Mouse (Mus musculus): ENCODE measurements around the gene Ankrd34a.

Ankrd34a gene

DNA sequence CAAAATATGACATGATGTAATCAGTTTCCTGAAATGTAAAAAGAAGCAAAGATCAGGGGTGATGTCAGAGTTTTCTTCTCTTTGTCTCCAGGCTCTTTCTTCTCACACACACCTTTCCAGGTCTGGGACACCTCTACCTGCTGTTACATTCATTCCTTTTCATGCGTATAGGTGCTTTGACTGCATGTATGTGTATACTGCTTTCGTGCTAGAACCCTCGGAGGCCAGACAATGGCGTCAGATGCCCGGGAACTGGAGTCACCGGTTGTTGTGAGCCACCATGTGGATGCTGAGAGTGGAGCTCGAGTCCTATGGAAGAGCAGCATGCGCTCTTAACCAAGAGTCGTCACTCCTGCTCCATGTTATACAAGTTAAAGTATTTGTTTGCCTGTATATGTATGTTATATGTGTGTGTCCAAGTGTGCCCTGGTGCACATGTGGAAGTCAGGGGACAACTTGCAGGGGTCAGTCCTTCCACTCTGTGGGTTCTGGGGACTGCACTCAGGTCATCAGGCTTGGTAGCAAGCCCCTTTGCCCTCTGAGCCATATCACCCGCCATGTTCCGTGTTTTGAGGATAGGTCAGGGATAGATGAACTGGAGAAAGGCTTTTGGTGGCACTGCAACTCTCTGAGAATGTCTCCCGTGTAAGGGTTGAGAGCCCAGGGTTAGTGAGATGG is 17.7 kb upstream of the Ankrd34a start:
- no peak for DNase-seq (ENCODE audit: low read depth in 1 of 2, low spot score in 2 of 2)

- no peak for DNase-seq (ENCODE audit: low read depth in 1 of 2, low spot score in 2 of 2)
Measured at GRCm38 (mm10) chr3:96579239-96579750, 17.1 kb upstream of the Ankrd34a start.

DNA sequence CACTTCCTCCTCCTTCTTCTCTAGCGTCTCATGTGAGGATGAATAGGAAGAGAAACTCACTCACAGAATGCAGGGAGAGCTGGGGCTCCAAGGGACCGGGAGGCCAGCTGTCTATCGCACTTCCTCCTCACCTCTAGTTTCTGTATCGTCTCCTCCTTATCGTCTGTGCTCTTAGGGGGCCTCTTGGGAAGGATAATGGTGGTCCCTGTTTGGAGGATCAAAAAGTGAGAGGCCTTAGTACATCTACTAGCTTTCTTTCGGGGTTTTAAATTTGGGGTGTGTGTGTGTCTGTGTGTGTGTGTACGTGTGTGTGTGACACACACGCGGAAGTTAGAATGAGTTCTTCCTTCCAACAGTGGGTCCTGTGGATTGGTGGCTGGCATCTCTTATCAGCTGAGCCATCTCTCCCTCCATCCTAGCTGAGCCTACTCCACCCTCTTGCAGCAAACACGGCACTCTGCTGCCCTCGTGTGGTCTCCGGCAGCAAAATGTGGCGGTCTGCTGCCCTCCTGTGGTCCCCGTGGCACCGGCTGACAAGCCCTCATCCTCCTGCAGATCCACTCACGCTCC is 16.5 kb upstream of the Ankrd34a start:
- DNase-seq (ENCODE audit: low read depth in 1 of 2, low spot score in 2 of 2) = peak; percentile 73 to 84

DNA sequence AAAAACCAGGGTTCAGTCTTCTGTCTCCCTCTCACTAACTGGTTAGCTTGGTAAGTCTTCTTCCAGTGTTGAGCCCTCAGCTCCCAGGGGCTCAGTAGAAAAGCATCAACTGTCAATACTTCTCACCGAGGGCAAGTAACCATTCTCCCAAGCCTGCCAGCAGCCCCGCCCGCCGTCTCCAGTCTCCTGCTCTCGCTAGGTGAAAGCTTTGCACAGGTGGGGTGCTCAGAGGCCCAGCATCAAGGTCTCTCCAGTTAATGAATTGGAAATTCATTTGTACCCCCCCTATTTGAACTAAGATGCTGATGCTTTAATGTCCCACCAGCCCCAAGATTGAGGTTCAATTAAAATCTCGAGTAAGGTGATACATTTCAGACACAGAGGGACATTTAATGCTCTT is 15.3 kb upstream of the Ankrd34a start:
- no peak for DNase-seq (ENCODE audit: low read depth in 1 of 2, low spot score in 2 of 2)

- DNase-seq (ENCODE audit: low read depth in 1 of 2, low spot score in 2 of 2) = no peak
Measured at GRCm38 (mm10) chr3:96581771-96582515, 14.5 kb upstream of the Ankrd34a start.

- DNase-seq (ENCODE audit: low read depth in 1 of 2, low spot score in 2 of 2) = no peak
Measured at GRCm38 (mm10) chr3:96583386-96583785, 13.1 kb upstream of the Ankrd34a start.

GRCm38 (mm10) chr3:96590657-96591056 is 5.8 kb upstream of the Ankrd34a start:
- DNase-seq (ENCODE audit: low read depth in 1 of 2, low spot score in 2 of 2) = no peak

- DNase-seq (ENCODE audit: low read depth in 1 of 2, low spot score in 2 of 2) = no peak
Measured at GRCm38 (mm10) chr3:96593374-96593773, 3.1 kb upstream of the Ankrd34a start.

- peak; percentile 75 to 84 for DNase-seq (ENCODE audit: low read depth in 1 of 2, low spot score in 2 of 2)
Measured at GRCm38 (mm10) chr3:96593790-96594560, 2.5 kb upstream of the Ankrd34a start, which contains the start of gene Polr3gl. Polr3gl (minus strand) TSS chr3:96594181.

- DNase-seq (ENCODE audit: low read depth in 1 of 2, low spot score in 2 of 2) = no peak
Measured at GRCm38 (mm10) chr3:96594851-96595250, 1.6 kb upstream of the Ankrd34a start.

GRCm38 (mm10) chr3:96595661-96596060 is 775 bp upstream of the Ankrd34a start:
- no peak for DNase-seq (ENCODE audit: low read depth in 1 of 2, low spot score in 2 of 2)

GRCm38 (mm10) chr3:96596855-96597254 is 419 bp downstream of the Ankrd34a start:
- DNase-seq (ENCODE audit: low read depth in 1 of 2, low spot score in 2 of 2) = no peak

- no peak for DNase-seq (ENCODE audit: low read depth in 1 of 2, low spot score in 2 of 2)
Measured at GRCm38 (mm10) chr3:96597435-96597891, 1.0 kb downstream of the Ankrd34a start.

GRCm38 (mm10) chr3:96598156-96599068 is 2.0 kb downstream of the Ankrd34a start:
- DNase-seq (ENCODE audit: low read depth in 1 of 2, low spot score in 2 of 2) = no peak

- no peak for DNase-seq (ENCODE audit: low read depth in 1 of 2, low spot score in 2 of 2)
Measured at GRCm38 (mm10) chr3:96599069-96599393, 2.6 kb downstream of the Ankrd34a start.

DNA sequence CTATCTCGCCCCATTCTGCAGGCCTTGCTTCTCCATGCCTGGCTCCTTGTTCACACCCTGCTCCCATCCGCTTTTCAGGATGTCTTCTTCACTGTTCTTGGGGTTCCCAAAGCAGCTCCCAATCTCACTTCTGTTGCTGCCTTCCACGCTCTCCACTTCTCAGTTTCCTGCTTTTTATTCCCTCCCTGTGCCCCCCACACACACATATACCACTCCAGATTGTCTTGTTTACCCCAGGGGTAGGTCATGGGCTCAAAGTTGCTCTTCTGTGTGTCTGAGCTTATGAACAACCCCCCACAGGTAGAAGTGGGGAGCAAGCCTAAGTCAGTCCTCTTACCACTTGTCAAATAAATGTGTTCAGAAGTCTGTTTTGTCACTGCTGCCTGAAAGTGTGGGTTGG is 3.0 kb downstream of the Ankrd34a start:
- no peak for DNase-seq (ENCODE audit: low read depth in 1 of 2, low spot score in 2 of 2)

DNA sequence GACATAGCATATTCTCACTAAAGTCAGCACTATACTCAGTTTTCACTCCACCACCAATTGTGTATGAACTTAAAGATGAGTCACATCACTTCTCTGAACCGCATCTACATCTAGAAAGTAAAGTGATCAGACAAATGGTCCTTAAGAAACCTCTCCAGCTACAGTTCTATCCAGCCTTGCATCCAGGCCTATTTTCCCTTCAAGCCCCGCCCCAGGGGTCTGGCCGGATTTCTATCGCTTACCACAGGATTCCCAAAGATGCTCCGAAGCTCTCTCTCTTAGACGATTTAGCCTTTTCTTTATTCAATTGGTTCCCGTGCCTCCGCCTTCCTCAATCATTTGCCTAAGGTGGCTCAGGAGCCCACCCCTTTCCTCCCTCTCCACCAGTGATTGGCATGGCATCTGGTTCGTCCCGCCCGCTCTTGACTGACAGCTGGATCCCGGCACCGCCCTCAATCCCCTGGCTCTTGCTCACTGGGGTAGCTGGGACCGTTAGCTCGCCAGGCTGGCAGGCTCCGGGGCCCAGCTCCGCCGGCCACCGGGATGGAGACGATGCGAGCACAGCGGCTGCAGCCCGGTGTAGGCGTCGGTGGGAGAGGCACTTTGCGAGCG is 4.3 kb downstream of the Ankrd34a start, which contains the start of gene Lix1l:
TSS of gene Lix1l (plus strand) at position 511 of the 612 bp plus-strand sequence.
- DNase-seq (ENCODE audit: low read depth in 1 of 2, low spot score in 2 of 2) = peak; percentile 45 to 64

- DNase-seq (ENCODE audit: low read depth in 1 of 2, low spot score in 2 of 2) = no peak
Measured at GRCm38 (mm10) chr3:96601251-96601787, 4.9 kb downstream of the Ankrd34a start.

GRCm38 (mm10) chr3:96601941-96602703 is 5.7 kb downstream of the Ankrd34a start:
- no peak for DNase-seq (ENCODE audit: low read depth in 1 of 2, low spot score in 2 of 2)
